Mouse (Mus musculus): ENCODE measurements around the gene Hgd. TPM values are rescaled to one million over a fixed set of nuclear protein-coding genes. Genes with fewer than 3 reads are reported as not detected.

Gene Hgd
- polyA plus RNA-seq, 1 experiment from 2014 or later: 42.0 TPM

- Histone ChIP-seq H3K27ac (replicated peaks) (no peak overlapping the region), H3K4me2 (no peak overlapping the region), H3K4me1 (replicated peaks) (peaks cover 32% of the 10 kb centered on the region), H3K27me3 (no peaks in the 10 kb centered on the region), H3K9ac (no peak overlapping the region), H3K9me3 (replicated peaks) (no peaks in the 10 kb centered on the region), H3K4me3 (replicated peaks) (no peak overlapping the region), H3K36me3 (replicated peaks) (peaks cover 19% of the 10 kb centered on the region)
- no peak for ATAC-seq (ENCODE audit: insufficient read depth)
- 65% methylated on average over 5 of the region's 5 CpGs for WGBS (ENCODE audit: insufficient replicate concordance)
Observed at GRCm38 (mm10) chr16:37651467-37651866, 71.5 kb downstream of the Hgd start.

DNA sequence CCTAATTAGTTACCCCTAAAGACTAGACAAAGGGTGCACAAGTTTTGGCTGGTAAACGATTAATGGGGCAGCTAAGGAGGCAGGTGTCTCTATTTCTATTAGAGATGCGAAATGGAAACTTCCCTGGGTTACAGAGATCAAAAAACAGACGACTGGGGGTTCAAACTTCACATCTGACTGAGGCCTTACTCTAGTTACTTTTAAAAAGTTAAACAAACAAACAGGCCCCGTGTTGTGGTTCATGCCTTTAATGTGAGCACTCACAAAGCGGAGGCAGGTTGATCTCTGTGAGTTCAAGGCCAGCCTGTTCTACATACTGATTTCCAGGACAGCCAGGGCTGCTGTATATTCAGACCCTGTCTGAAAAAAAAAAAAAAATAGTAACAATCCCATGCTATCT is 72.7 kb downstream of the Hgd start:
- peaks cover 32% of the 10 kb centered on the region for H3K4me1 ChIP-seq (replicated peaks)
- H3K9ac ChIP-seq: no peak overlapping the region
- H3K27me3 ChIP-seq: no peaks in the 10 kb centered on the region
- peaks cover 8% of the 10 kb centered on the region for H3K36me3 ChIP-seq (replicated peaks)
- 73% methylated on average over 5 of the region's 5 CpGs for WGBS (ENCODE audit: insufficient replicate concordance)
- peak overlapping the region; percentile 75 for H3K4me3 ChIP-seq (replicated peaks)
- H3K4me2 ChIP-seq: peak overlapping the region; percentile 75
- no peak for ATAC-seq (ENCODE audit: insufficient read depth)
- H3K27ac ChIP-seq (replicated peaks): 0 out of 2 replicates have a peak overlapping the region, but pooled peaks have one; percentile 38
- H3K9me3 ChIP-seq (replicated peaks): no peaks in the 10 kb centered on the region

GRCm38 (mm10) chr16:37653058-37653457 is 73.1 kb downstream of the Hgd start:
- Histone ChIP-seq H3K27ac (replicated peaks) (peak overlapping the region; percentile 38; the same call in 1 of the 2 replicates), H3K9me3 (replicated peaks) (no peaks in the 10 kb centered on the region), H3K4me2 (peak overlapping the region; percentile 75), H3K9ac (no peak overlapping the region), H3K4me3 (replicated peaks) (peak overlapping the region; percentile 75), H3K27me3 (no peaks in the 10 kb centered on the region), H3K4me1 (replicated peaks) (peaks cover 32% of the 10 kb centered on the region), H3K36me3 (replicated peaks) (peaks cover 4% of the 10 kb centered on the region)
- ATAC-seq (ENCODE audit: insufficient read depth): no peak
- WGBS (ENCODE audit: insufficient replicate concordance): 80% methylated on average over 1 of the region's 1 CpGs

DNA sequence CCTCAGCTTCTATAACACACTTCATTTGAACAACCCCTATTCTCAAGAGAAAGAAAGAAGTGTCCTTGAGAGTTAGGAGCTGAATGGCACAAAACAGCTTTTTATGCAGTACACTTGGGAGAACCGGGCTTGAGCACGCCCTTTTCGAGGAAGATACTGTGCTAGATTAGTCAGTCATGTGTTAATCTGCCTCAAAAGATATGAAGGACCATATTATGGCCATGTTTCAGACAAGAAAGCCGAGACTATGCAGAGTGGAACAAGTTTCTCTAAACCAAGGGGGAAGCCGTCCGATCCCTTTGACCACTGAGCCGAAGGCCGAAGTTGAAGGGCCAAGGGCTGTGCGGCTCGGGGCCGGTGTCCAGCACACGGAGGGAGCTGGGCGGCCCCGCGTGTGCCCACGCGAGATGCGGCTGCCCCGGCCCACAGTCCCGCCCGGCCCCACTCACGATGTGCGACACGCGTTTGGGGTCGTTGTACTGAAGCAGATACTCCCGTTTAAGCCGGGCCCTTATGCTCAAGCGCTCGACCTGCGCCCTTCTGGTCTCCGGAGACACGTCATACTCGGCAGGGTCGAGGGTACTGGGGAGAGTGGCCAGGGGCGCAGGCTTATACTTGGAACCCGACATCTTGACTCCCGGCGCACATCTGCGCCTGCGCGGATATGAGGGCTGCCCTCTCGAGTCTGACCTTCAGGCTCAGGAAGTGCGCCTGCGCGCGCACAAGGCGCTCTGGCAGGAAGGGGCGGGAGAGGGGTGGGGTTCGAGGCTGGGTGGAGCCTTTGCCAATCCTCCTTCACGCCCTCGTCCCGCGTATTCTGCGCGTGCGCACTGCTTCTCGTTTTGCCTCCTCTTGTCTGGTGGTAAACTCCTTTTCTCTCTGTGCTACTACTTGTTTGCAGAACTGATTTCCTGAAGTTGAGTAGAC is 74.0 kb downstream of the Hgd start, which contains the start of gene Ndufb4:
Ndufb4 (minus strand) TSS at position 723 of the 927 bp plus-strand sequence.
- peak; percentile 96 for ATAC-seq (ENCODE audit: insufficient read depth)
- Histone ChIP-seq H3K4me2 (peak within 1 kb of the TSS; percentile 75), H3K4me1 (replicated peaks) (peaks cover 32% of the 10 kb centered on the region), H3K36me3 (replicated peaks) (no peaks in the 10 kb centered on the region), H3K9me3 (replicated peaks) (no peaks in the 10 kb centered on the region), H3K9ac (peak within 1 kb of the TSS; percentile 80), H3K27me3 (no peaks in the 10 kb centered on the region), H3K4me3 (replicated peaks) (peak within 1 kb of the TSS; percentile 75), H3K27ac (replicated peaks) (peak within 1 kb of the TSS; percentile 83)
- WGBS (ENCODE audit: insufficient replicate concordance): under 1% methylated on average over 52 of the region's 58 CpGs

GRCm38 (mm10) chr16:37654831-37655455 is 75.0 kb downstream of the Hgd start:
- Histone ChIP-seq H3K36me3 (replicated peaks) (no peaks in the 10 kb centered on the region), H3K4me3 (replicated peaks) (peak overlapping the region; percentile 75; the same call in 1 of the 2 replicates), H3K4me1 (replicated peaks) (peaks cover 32% of the 10 kb centered on the region), H3K27me3 (no peaks in the 10 kb centered on the region), H3K9me3 (replicated peaks) (no peaks in the 10 kb centered on the region), H3K27ac (replicated peaks) (peak overlapping the region; percentile 45), H3K9ac (no peak overlapping the region), H3K4me2 (peak overlapping the region; percentile 62)
- WGBS (ENCODE audit: insufficient replicate concordance): 50% methylated on average over 4 of the region's 4 CpGs
- ATAC-seq (ENCODE audit: insufficient read depth): no peak

GRCm38 (mm10) chr16:37655756-37656347 is 75.9 kb downstream of the Hgd start:
- Histone ChIP-seq H3K9ac (no peak overlapping the region), H3K4me1 (replicated peaks) (peaks cover 32% of the 10 kb centered on the region), H3K4me2 (no peak overlapping the region), H3K36me3 (replicated peaks) (no peaks in the 10 kb centered on the region), H3K27me3 (no peaks in the 10 kb centered on the region), H3K9me3 (replicated peaks) (no peaks in the 10 kb centered on the region), H3K27ac (replicated peaks) (no peak overlapping the region), H3K4me3 (replicated peaks) (no peak overlapping the region)
- ATAC-seq (ENCODE audit: insufficient read depth): no peak
- WGBS (ENCODE audit: insufficient replicate concordance): 57% methylated on average over 4 of the region's 4 CpGs

- no peak overlapping the region for H3K9ac ChIP-seq
- no peaks in the 10 kb centered on the region for H3K9me3 ChIP-seq (replicated peaks)
- no peak overlapping the region for H3K4me3 ChIP-seq (replicated peaks)
- H3K4me1 ChIP-seq (replicated peaks): peaks cover 25% of the 10 kb centered on the region
- WGBS (ENCODE audit: insufficient replicate concordance): 67% methylated on average over 7 of the region's 7 CpGs
- no peak for ATAC-seq (ENCODE audit: insufficient read depth)
- H3K4me2 ChIP-seq: no peak overlapping the region
- H3K27ac ChIP-seq (replicated peaks): no peak overlapping the region
- no peaks in the 10 kb centered on the region for H3K27me3 ChIP-seq
- H3K36me3 ChIP-seq (replicated peaks): no peaks in the 10 kb centered on the region
Observed at GRCm38 (mm10) chr16:37656796-37657195, 76.8 kb downstream of the Hgd start.

GRCm38 (mm10) chr16:37663643-37664459 is 83.9 kb downstream of the Hgd start:
- Histone ChIP-seq H3K27ac (replicated peaks) (no peak overlapping the region), H3K4me2 (no peak overlapping the region), H3K36me3 (replicated peaks) (no peaks in the 10 kb centered on the region), H3K9ac (no peak overlapping the region), H3K27me3 (no peaks in the 10 kb centered on the region), H3K4me1 (replicated peaks) (no peaks in the 10 kb centered on the region), H3K9me3 (replicated peaks) (no peaks in the 10 kb centered on the region), H3K4me3 (replicated peaks) (no peak overlapping the region)
- 56% methylated on average over 9 of the region's 9 CpGs for WGBS (ENCODE audit: insufficient replicate concordance)
- no peak for ATAC-seq (ENCODE audit: insufficient read depth)

- no peaks in the 10 kb centered on the region for H3K27me3 ChIP-seq
- H3K4me2 ChIP-seq: no peak overlapping the region
- H3K9me3 ChIP-seq (replicated peaks): no peaks in the 10 kb centered on the region
- no peak overlapping the region for H3K9ac ChIP-seq
- no peak for ATAC-seq (ENCODE audit: insufficient read depth)
- 63% methylated on average over 5 of the region's 5 CpGs for WGBS (ENCODE audit: insufficient replicate concordance)
- H3K36me3 ChIP-seq (replicated peaks): no peaks in the 10 kb centered on the region
- H3K4me3 ChIP-seq (replicated peaks): no peak overlapping the region
- H3K27ac ChIP-seq (replicated peaks): no peak overlapping the region
- no peaks in the 10 kb centered on the region for H3K4me1 ChIP-seq (replicated peaks)
Observed at GRCm38 (mm10) chr16:37665394-37665935, 85.5 kb downstream of the Hgd start.

DNA sequence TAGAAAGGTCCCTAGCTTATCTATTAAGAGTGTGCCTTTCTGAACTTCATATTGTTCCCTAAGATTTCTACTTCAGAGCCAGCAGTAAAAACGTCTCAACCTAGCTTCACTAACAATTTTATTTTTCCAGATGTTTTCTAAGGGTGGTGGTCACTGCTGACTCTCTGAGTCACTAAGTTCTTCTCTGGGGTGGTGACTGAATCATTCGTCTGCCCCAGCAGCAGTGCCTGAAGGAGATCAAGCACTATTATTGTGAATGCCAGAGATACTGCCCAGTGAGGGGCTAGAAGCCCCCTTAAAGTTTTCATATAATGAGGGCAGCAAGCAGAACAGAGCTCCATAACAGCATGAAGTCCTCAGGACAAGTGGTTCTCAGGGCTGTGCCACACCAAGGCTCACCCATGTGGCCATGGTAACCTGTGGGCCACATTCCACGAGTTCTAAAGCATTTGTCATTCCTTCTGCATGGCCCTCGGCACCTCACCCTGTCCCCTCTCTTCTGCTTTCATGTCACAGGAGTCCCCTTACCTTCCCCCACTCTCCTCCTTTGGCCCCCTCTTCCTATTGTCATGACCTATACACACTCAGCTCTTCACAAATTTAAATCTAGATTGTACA is 90.8 kb downstream of the Hgd start:
- Histone ChIP-seq H3K4me3 (replicated peaks) (no peak overlapping the region), H3K27ac (replicated peaks) (no peak overlapping the region), H3K9ac (no peak overlapping the region), H3K9me3 (replicated peaks) (no peaks in the 10 kb centered on the region), H3K4me2 (no peak overlapping the region), H3K36me3 (replicated peaks) (no peaks in the 10 kb centered on the region), H3K27me3 (no peaks in the 10 kb centered on the region), H3K4me1 (replicated peaks) (no peaks in the 10 kb centered on the region)
- no peak for ATAC-seq (ENCODE audit: insufficient read depth)
- WGBS (ENCODE audit: insufficient replicate concordance): 21% methylated on average over 4 of the region's 4 CpGs
